18 mouse cellular contexts compared by ENCODE assay signal in the genomic region with DNA sequence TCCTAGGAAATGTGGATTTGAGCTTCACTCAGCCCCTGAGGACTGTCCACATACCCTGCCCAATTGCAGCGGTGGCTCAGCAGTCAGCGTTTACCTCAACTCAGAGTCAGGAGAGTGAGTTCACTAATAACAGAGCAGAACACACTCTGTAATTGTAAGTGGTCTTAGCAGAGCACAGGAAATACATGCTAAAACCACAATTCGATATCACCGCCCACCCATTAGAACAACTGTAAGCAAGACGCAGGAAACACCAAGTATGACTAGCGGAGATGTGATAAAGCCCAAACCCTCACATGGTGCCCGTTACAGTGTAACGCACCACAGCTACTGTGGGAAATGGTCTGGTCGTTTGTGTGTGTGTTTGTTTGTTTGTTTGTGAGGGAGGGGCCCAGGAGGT.
DNase-seq lines count a peak whose midpoint lies in the region; ATAC-seq and TF ChIP-seq lines count a peak whose summit lies in the region.
"Had no signal": no experiment of that assay in that cellular context is flagged by ENCODE, and none has a peak within 500 bp of the region (broad histone marks: within the 10 kb centered on the region; RNA-seq: fewer than 3 reads in every experiment).

No protein-coding gene starts in this region.

- WGBS in midbrain, embryonic 15.5 days, result 90% methylated on average over 9 of the region's 9 CpGs
- WGBS in forebrain, embryonic 14.5 days, result 91% methylated on average over 9 of the region's 9 CpGs

- peaks cover 29% of the 10 kb centered on the region for H3K36me3 ChIP-seq in G1E (replicated peaks)
- H3K36me3 ChIP-seq in midbrain, embryonic 15.5 days (replicated peaks), result no peaks in the 10 kb centered on the region
- no peaks in the 10 kb centered on the region for H3K36me3 ChIP-seq in forebrain, embryonic 14.5 days (ENCODE audit: control insufficient read depth, insufficient read depth, low read length)

- no peak overlapping the region for H3K9ac ChIP-seq in midbrain, embryonic 15.5 days
- no peak overlapping the region for H3K9ac ChIP-seq in forebrain, embryonic 14.5 days (ENCODE audit: low read length)
- H3K9ac ChIP-seq: forebrain, postnatal 0 days had no signal

- H3K27me3 ChIP-seq in G1E (ENCODE audit: insufficient read depth, low read length), result no peaks in the 10 kb centered on the region
- no peaks in the 10 kb centered on the region for H3K27me3 ChIP-seq in midbrain, embryonic 15.5 days (replicated peaks)
- H3K27me3 ChIP-seq in forebrain, embryonic 14.5 days (replicated peaks; ENCODE audit: control insufficient read depth, insufficient read depth, low read length), result no peaks in the 10 kb centered on the region

- peaks cover 68% of the 10 kb centered on the region for H3K4me1 ChIP-seq in G1E (ENCODE audit: insufficient read depth, low read depth, low read length)
- H3K4me1 ChIP-seq in midbrain, embryonic 15.5 days, result no peaks in the 10 kb centered on the region; the same call in none of the 2 replicates
- H3K4me1 ChIP-seq in forebrain, embryonic 14.5 days (ENCODE audit: control insufficient read depth, insufficient read depth, low read length), result peaks cover 4% of the 10 kb centered on the region

- H3K4me2 ChIP-seq in midbrain, embryonic 15.5 days, result no peak overlapping the region
- no peak overlapping the region for H3K4me2 ChIP-seq in forebrain, embryonic 14.5 days (ENCODE audit: low read length)
- H3K4me2 ChIP-seq: heart, embryonic 11.5 days had no signal

- no peak overlapping the region; the same call in 1 of the 2 replicates for H3K4me3 ChIP-seq in G1E (ENCODE audit: low read depth, low read length)
- no peak overlapping the region for H3K4me3 ChIP-seq in midbrain, embryonic 15.5 days
- no peak overlapping the region for H3K4me3 ChIP-seq in forebrain, embryonic 14.5 days (ENCODE audit: low read depth, low read length)

- TF ChIP-seq CTCF in G1E (IDR thresholded peaks at IDR 0.05; ENCODE audit: low read depth, low read length), result no peak

- H3K9me3 ChIP-seq in G1E (replicated peaks), result no peaks in the 10 kb centered on the region
- H3K9me3 ChIP-seq in midbrain, embryonic 15.5 days, result no peaks in the 10 kb centered on the region
- H3K9me3 ChIP-seq in forebrain, embryonic 14.5 days (replicated peaks; ENCODE audit: control insufficient read depth, low read length), result 0 out of 2 replicates have a peak, but pooled peaks cover 2% of the 10 kb centered on the region

- ATAC-seq in G1E (ENCODE audit: extremely low read depth, insufficient number of reproducible peaks, low FRiP score, poor library complexity, severe bottlenecking), result peak; percentile 76
- ATAC-seq in granulocyte monocyte progenitor cell, adult 5-6 weeks (replicated peaks; ENCODE audit: poor library complexity, severe bottlenecking), result peak; percentile 32
- ATAC-seq in megakaryocyte, adult 5-6 weeks (ENCODE audit: poor library complexity, severe bottlenecking), result peak; percentile 40
- no peak for ATAC-seq in midbrain, embryonic 15.5 days (replicated peaks)
- ATAC-seq in forebrain, embryonic 14.5 days, result no peak
- ATAC-seq: forebrain, postnatal 0 days; intestine, embryonic 16.5 days; lung, postnatal 0 days; midbrain, embryonic 16.5 days had no signal

- DNase-seq in 416B (ENCODE audit: low read depth) (peak; percentile 95), G1E (ENCODE audit: low spot score) (no peak)
- no peak for DNase-seq in forebrain, embryonic 14.5 days (ENCODE audit: low spot score)
- no peak for DNase-seq in frontal cortex, postnatal 36 days (ENCODE audit: low spot score in 2 of 2)
- DNase-seq: adrenal gland, postnatal 10 days; cerebellum, adult 9-10 months; forebrain, postnatal 0 days; gastrocnemius, postnatal 25 days; heart, postnatal 4 days; retina, postnatal 1 day had no signal

- no peak overlapping the region for H3K27ac ChIP-seq in midbrain, embryonic 15.5 days
- H3K27ac ChIP-seq in forebrain, embryonic 14.5 days (ENCODE audit: low read depth, low read length), result no peak overlapping the region
- H3K27ac ChIP-seq: kidney, postnatal 0 days had no signal

Comparison
In these comparisons a context has a peak if more than half of its experiments do, and no peak if none do; other contexts are left out.
1. ATAC-seq: peak in G1E (single experiment), granulocyte monocyte progenitor cell, adult 5-6 weeks (single experiment) and megakaryocyte, adult 5-6 weeks (single experiment); none in midbrain, embryonic 15.5 days (single experiment) and forebrain, embryonic 14.5 days (single experiment).